Mouse (Mus musculus) midbrain, embryonic 13.5 days (tissue): ENCODE data around the gene Lrrc56. TPM values are rescaled to one million over a fixed set of nuclear protein-coding genes. Genes with fewer than 3 reads are reported as not detected.
A peak's percentile ranks its signal among the peaks of the same experiment; 100 is the strongest.

ENCODE experiments used
- ATAC-seq: fragments of 200-750 bp; cut with Nextera tagmentation; 2 replicates; pipeline ENCODE4 v1.8.0; 2017; ENCODE audit warnings: mild to moderate bottlenecking, moderate TSS enrichment, moderate library complexity
- H3K27ac ChIP-seq: fragments of 300-500 bp; sonication (generic); 2 replicates; pipeline ENCODE4 v1.5.1; 2015; ENCODE audit warnings: inconsistent platforms, mild to moderate bottlenecking, moderate library complexity
- H3K27me3 ChIP-seq: fragments of 300-500 bp; sonication (generic); 2 replicates; pipeline ENCODE4 v1.6.1; 2015; ENCODE audit warnings: mild to moderate bottlenecking, inconsistent platforms
- H3K36me3 ChIP-seq: fragments of 300-500 bp; sonication (generic); 2 replicates; pipeline ENCODE4 v1.6.1; 2015; ENCODE audit warnings: mild to moderate bottlenecking, inconsistent platforms
- H3K4me1 ChIP-seq: fragments of 300-500 bp; sonication (generic); replicated peaks from 2 replicates; pipeline ENCODE4 v1.6.1; 2015; ENCODE audit warnings: inconsistent platforms
- H3K4me2 ChIP-seq: fragments of 300-500 bp; sonication (generic); replicated peaks from 2 replicates; pipeline ENCODE4 v1.6.1; 2015; ENCODE audit warnings: moderate library complexity, mild to moderate bottlenecking, inconsistent platforms
- H3K4me3 ChIP-seq: fragments of 300-500 bp; sonication (generic); replicated peaks from 2 replicates; pipeline ENCODE4 v1.5.1; 2015; ENCODE audit warnings: mild to moderate bottlenecking, inconsistent platforms
- H3K9ac ChIP-seq: fragments of 300-500 bp; sonication (generic); replicated peaks from 2 replicates; pipeline ENCODE4 v1.6.1; 2015; ENCODE audit warnings: mild to moderate bottlenecking, inconsistent platforms
- H3K9me3 ChIP-seq: fragments of 300-500 bp; sonication (generic); 2 replicates; pipeline ENCODE4 v1.6.1; 2016; ENCODE audit warnings: mild to moderate bottlenecking, inconsistent platforms
- WGBS: fragments of 180-500 bp; shearing (Covaris S2); methylation state at CpG from one replicate; pipeline ENCODE4 v1.1.7; 2015; 5-methylcytosine and 5-hydroxymethylcytosine counted together
- microRNA counts: library from miRNA; unstranded; fragments of <30 nt; microRNA quantifications from one replicate; lab custom pipeline; 2016
- microRNA-seq: library from miRNA; unstranded; fragments of <30 nt; microRNA quantifications from one replicate; pipeline ENCODE4, GENCODE M21; 2016
- polyA plus RNA-seq: library from polyadenylated mRNA; unstranded; fragments of >200 nt; fragmentation: Nextera tagmentation; extraction: Ambion mirVana; gene quantifications from 2 replicates; pipeline ENCODE4 v1.2.1, GENCODE M21; 2015

The Lrrc56 gene
- polyA plus RNA-seq, 1 experiment from 2014 or later, result 13.9 TPM

GRCm38 (mm10) chr7:141256159-141256558, 62.2 kb downstream of the Lrrc56 start:
- peaks cover 95% of the 10 kb centered on the region for H3K36me3 ChIP-seq
- no peak for ATAC-seq
- H3K4me1 ChIP-seq, result no peaks in the 10 kb centered on the region
- H3K4me3 ChIP-seq, result no peak overlapping the region
- H3K9ac ChIP-seq, result no peak overlapping the region
- no peaks in the 10 kb centered on the region for H3K27me3 ChIP-seq
- WGBS, result 96% methylated on average over 10 of the region's 10 CpGs
- H3K9me3 ChIP-seq, result no peaks in the 10 kb centered on the region
- H3K27ac ChIP-seq, result no peak overlapping the region
- H3K4me2 ChIP-seq, result no peak overlapping the region

MicroRNAs within 50 kb of the gene (microRNA counts, 519-probe panel; counts per million panel counts)
- 4,462 counts per million, percentile 81 among the panel's probes with 10 or more counts for microRNA mmu-miR-210 (lab: Ali Mortazavi, UCI)

Small RNA genes within 50 kb of the gene (microRNA-seq; reads per million reads assigned to microRNA genes)
- gene Mir210, result 430 reads per million, percentile 69 among the genes with 10 or more reads in this experiment

Other genes starting within 250 kb of the Lrrc56 start
- gene Ifitm5, start 243.9 kb upstream of the Lrrc56 start, polyA plus RNA-seq, result 0.22 and 0.27 TPM in 2 replicates
- not detected in 2 replicates for gene Gm45717, start 238.2 kb upstream of the Lrrc56 start, polyA plus RNA-seq
- 125 and 144 TPM in 2 replicates for gene Ifitm2, start 238.2 kb upstream of the Lrrc56 start, polyA plus RNA-seq
- gene Ifitm1, start 226.9 kb upstream of the Lrrc56 start, polyA plus RNA-seq, result 10.2 and 10.3 TPM in 2 replicates
- 22.6 and 26.2 TPM in 2 replicates for gene Ifitm3, start 183.4 kb upstream of the Lrrc56 start, polyA plus RNA-seq
- 0.51 and 0.54 TPM in 2 replicates for gene Ifitm6, start 176.2 kb upstream of the Lrrc56 start, polyA plus RNA-seq
- not detected in 2 replicates for gene Gm17387, start 165.0 kb upstream of the Lrrc56 start, polyA plus RNA-seq
- 44.1 and 48.3 TPM in 2 replicates for gene B4galnt4, start 133.1 kb upstream of the Lrrc56 start, polyA plus RNA-seq
- gene Pkp3, start 115.9 kb upstream of the Lrrc56 start, polyA plus RNA-seq, result 0.14 and 0.15 TPM in 2 replicates
- 1.8 and 2.6 TPM in 2 replicates for gene Sigirr, start 93.6 kb upstream of the Lrrc56 start, polyA plus RNA-seq
- gene Ano9, start 76.4 kb upstream of the Lrrc56 start, polyA plus RNA-seq, result 0.07 and 0.35 TPM in 2 replicates
- 77.4 TPM in 2 replicates for gene Ptdss2, start 71.8 kb upstream of the Lrrc56 start, polyA plus RNA-seq
- 40.5 and 45.3 TPM in 2 replicates for gene Rnh1, start 21.3 kb upstream of the Lrrc56 start, polyA plus RNA-seq
- gene Hras, start 152 bp upstream of the Lrrc56 start, polyA plus RNA-seq, result 86.4 and 114 TPM in 2 replicates
- 1.8 and 2.1 TPM in 2 replicates for gene Lmntd2, start 19.9 kb downstream of the Lrrc56 start, polyA plus RNA-seq
- 30.9 and 34.2 TPM in 2 replicates for gene Rassf7, start 21.7 kb downstream of the Lrrc56 start, polyA plus RNA-seq
- 86.9 and 95.0 TPM in 2 replicates for gene Phrf1, start 34.6 kb downstream of the Lrrc56 start, polyA plus RNA-seq
- gene Irf7, start 72.3 kb downstream of the Lrrc56 start, polyA plus RNA-seq, result 0.98 and 1.4 TPM in 2 replicates
- not detected in 2 replicates for gene Cdhr5, start 82.6 kb downstream of the Lrrc56 start, polyA plus RNA-seq
- gene Sct, start 85.0 kb downstream of the Lrrc56 start, polyA plus RNA-seq, result 1.0 TPM in 2 replicates
- 0.43 and 0.68 TPM in 2 replicates for gene Drd4, start 97.8 kb downstream of the Lrrc56 start, polyA plus RNA-seq
- 140 and 148 TPM in 2 replicates for gene Deaf1, start 133.5 kb downstream of the Lrrc56 start, polyA plus RNA-seq
- 76.6 and 77.3 TPM in 2 replicates for gene Tmem80, start 133.6 kb downstream of the Lrrc56 start, polyA plus RNA-seq
- 0.23 and 0.31 TPM in 2 replicates for gene Eps8l2, start 144.7 kb downstream of the Lrrc56 start, polyA plus RNA-seq
- gene Taldo1, start 198.0 kb downstream of the Lrrc56 start, polyA plus RNA-seq, result 337 and 346 TPM in 2 replicates
- gene Gatd1, start 220.0 kb downstream of the Lrrc56 start, polyA plus RNA-seq, result 55.1 and 63.8 TPM in 2 replicates
- gene Cend1, start 235.3 kb downstream of the Lrrc56 start, polyA plus RNA-seq, result 43.6 and 44.0 TPM in 2 replicates
- 71.3 and 72.1 TPM in 2 replicates for gene Slc25a22, start 243.7 kb downstream of the Lrrc56 start, polyA plus RNA-seq
- 6.3 and 7.1 TPM in 2 replicates for gene Pidd1, start 249.9 kb downstream of the Lrrc56 start, polyA plus RNA-seq